Mouse (Mus musculus): ENCODE results near the gene 1700001J03Rik. TPM values are rescaled to one million over a fixed set of nuclear protein-coding genes. Genes with fewer than 3 reads are reported as not detected.
"Not testable (repeated sequence)": the region's sequence is repeated elsewhere in the genome, so short reads cannot be mapped to it uniquely, and the experiment has no call there.

The 1700001J03Rik gene
- polyA plus RNA-seq, 1 experiment from 2014 or later, result not detected

- H3K27ac ChIP-seq (ENCODE audit: low read depth, low read length), result no peak overlapping the region
- no peak overlapping the region for H3K4me3 ChIP-seq (ENCODE audit: low read depth, low read length)
- H3K9me3 ChIP-seq (ENCODE audit: control insufficient read depth, low read length), result no peaks in the 10 kb centered on the region
- WGBS, result 83% methylated on average over 8 of the region's 8 CpGs
- ATAC-seq (ENCODE audit: low FRiP score) (no peak), DNase-seq (ENCODE audit: low spot score) (no peak)
- no peaks in the 10 kb centered on the region for H3K4me1 ChIP-seq (replicated peaks; ENCODE audit: control insufficient read depth, insufficient read depth, low read length)
- H3K36me3 ChIP-seq (ENCODE audit: control insufficient read depth, insufficient read depth, low read length), result no peaks in the 10 kb centered on the region
- no peaks in the 10 kb centered on the region for H3K27me3 ChIP-seq (ENCODE audit: control insufficient read depth, insufficient read depth, low read length)
- H3K9ac ChIP-seq (ENCODE audit: low read depth, low read length), result no peak overlapping the region
- no peak overlapping the region for H3K4me2 ChIP-seq (replicated peaks; ENCODE audit: low read depth, low read length)
Measured at GRCm38 (mm10) chr5:146193360-146193759, 8.3 kb upstream of the 1700001J03Rik start.

- 61% methylated on average over 3 of the region's 3 CpGs for WGBS
- no peak for ATAC-seq (ENCODE audit: low FRiP score)
- Histone ChIP-seq H3K4me1 (replicated peaks; ENCODE audit: control insufficient read depth, insufficient read depth, low read length) (no peaks in the 10 kb centered on the region), H3K9ac (ENCODE audit: low read depth, low read length) (no peak overlapping the region), H3K4me3 (ENCODE audit: low read depth, low read length) (no peak overlapping the region), H3K36me3 (ENCODE audit: control insufficient read depth, insufficient read depth, low read length) (no peaks in the 10 kb centered on the region), H3K9me3 (ENCODE audit: control insufficient read depth, low read length) (no peaks in the 10 kb centered on the region), H3K4me2 (replicated peaks; ENCODE audit: low read depth, low read length) (no peak overlapping the region), H3K27ac (ENCODE audit: low read depth, low read length) (no peak overlapping the region), H3K27me3 (ENCODE audit: control insufficient read depth, insufficient read depth, low read length) (no peaks in the 10 kb centered on the region)
- no peak for DNase-seq (ENCODE audit: low spot score)
Measured at GRCm38 (mm10) chr5:146190501-146191269, 5.6 kb upstream of the 1700001J03Rik start.

GRCm38 (mm10) chr5:146190093-146190492, 5.0 kb upstream of the 1700001J03Rik start:
- ATAC-seq (ENCODE audit: low FRiP score), result no peak
- no peaks in the 10 kb centered on the region for H3K36me3 ChIP-seq (ENCODE audit: control insufficient read depth, insufficient read depth, low read length)
- DNase-seq (ENCODE audit: low spot score), result no peak
- no peaks in the 10 kb centered on the region for H3K27me3 ChIP-seq (ENCODE audit: control insufficient read depth, insufficient read depth, low read length)
- H3K9me3 ChIP-seq (ENCODE audit: control insufficient read depth, low read length), result no peaks in the 10 kb centered on the region
- H3K4me3 ChIP-seq (ENCODE audit: low read depth, low read length), result no peak overlapping the region
- H3K27ac ChIP-seq (ENCODE audit: low read depth, low read length), result no peak overlapping the region
- no peak overlapping the region for H3K4me2 ChIP-seq (replicated peaks; ENCODE audit: low read depth, low read length)
- no peaks in the 10 kb centered on the region for H3K4me1 ChIP-seq (replicated peaks; ENCODE audit: control insufficient read depth, insufficient read depth, low read length)
- H3K9ac ChIP-seq (ENCODE audit: low read depth, low read length), result no peak overlapping the region
- WGBS, result 72% methylated on average over 4 of the region's 4 CpGs

GRCm38 (mm10) chr5:146188712-146189111, 3.6 kb upstream of the 1700001J03Rik start:
- WGBS, result 91% methylated on average over 7 of the region's 7 CpGs
- Histone ChIP-seq H3K4me3 (ENCODE audit: low read depth, low read length) (no peak overlapping the region), H3K4me2 (replicated peaks; ENCODE audit: low read depth, low read length) (no peak overlapping the region), H3K36me3 (ENCODE audit: control insufficient read depth, insufficient read depth, low read length) (no peaks in the 10 kb centered on the region), H3K9me3 (ENCODE audit: control insufficient read depth, low read length) (0 out of 2 replicates have a peak, but pooled peaks cover 3% of the 10 kb centered on the region), H3K9ac (ENCODE audit: low read depth, low read length) (no peak overlapping the region), H3K27me3 (ENCODE audit: control insufficient read depth, insufficient read depth, low read length) (no peaks in the 10 kb centered on the region), H3K27ac (ENCODE audit: low read depth, low read length) (no peak overlapping the region), H3K4me1 (replicated peaks; ENCODE audit: control insufficient read depth, insufficient read depth, low read length) (no peaks in the 10 kb centered on the region)
- DNase-seq (ENCODE audit: low spot score), result no peak
- ATAC-seq (ENCODE audit: low FRiP score), result no peak

GRCm38 (mm10) chr5:146188144-146188543, 3.0 kb upstream of the 1700001J03Rik start:
- Histone ChIP-seq H3K4me2 (replicated peaks; ENCODE audit: low read depth, low read length) (no peak overlapping the region), H3K4me1 (replicated peaks; ENCODE audit: control insufficient read depth, insufficient read depth, low read length) (no peaks in the 10 kb centered on the region), H3K4me3 (ENCODE audit: low read depth, low read length) (no peak overlapping the region), H3K36me3 (ENCODE audit: control insufficient read depth, insufficient read depth, low read length) (no peaks in the 10 kb centered on the region), H3K27me3 (ENCODE audit: control insufficient read depth, insufficient read depth, low read length) (no peaks in the 10 kb centered on the region), H3K9me3 (ENCODE audit: control insufficient read depth, low read length) (0 out of 2 replicates have a peak, but pooled peaks cover 4% of the 10 kb centered on the region), H3K9ac (ENCODE audit: low read depth, low read length) (no peak overlapping the region), H3K27ac (ENCODE audit: low read depth, low read length) (no peak overlapping the region)
- 82% methylated on average over 1 of the region's 1 CpGs for WGBS
- ATAC-seq (ENCODE audit: low FRiP score), result no peak
- no peak for DNase-seq (ENCODE audit: low spot score)

GRCm38 (mm10) chr5:146187441-146187840, 2.3 kb upstream of the 1700001J03Rik start:
- H3K4me2 ChIP-seq (replicated peaks; ENCODE audit: low read depth, low read length); H3K27me3 ChIP-seq (ENCODE audit: control insufficient read depth, insufficient read depth, low read length); ATAC-seq (ENCODE audit: low FRiP score); H3K4me1 ChIP-seq (replicated peaks; ENCODE audit: control insufficient read depth, insufficient read depth, low read length); H3K27ac ChIP-seq (ENCODE audit: low read depth, low read length); H3K9me3 ChIP-seq (ENCODE audit: control insufficient read depth, low read length); H3K36me3 ChIP-seq (ENCODE audit: control insufficient read depth, insufficient read depth, low read length); H3K4me3 ChIP-seq (ENCODE audit: low read depth, low read length); H3K9ac ChIP-seq (ENCODE audit: low read depth, low read length): not testable (repeated sequence)
- DNase-seq (ENCODE audit: low spot score), result peak; percentile 47
- 40% methylated on average over 5 of the region's 5 CpGs for WGBS

- DNase-seq (ENCODE audit: low spot score), result not testable (repeated sequence)
Measured at GRCm38 (mm10) chr5:146172744-146173143, 12.4 kb downstream of the 1700001J03Rik start.

GRCm38 (mm10) chr5:146170621-146171020, 14.5 kb downstream of the 1700001J03Rik start, which contains the start of gene Gm6309:
Gene Gm6309, minus strand, starts transcription at chr5:146170721.
- DNase-seq (ENCODE audit: low spot score); H3K9me3 ChIP-seq (ENCODE audit: control insufficient read depth, low read length); H3K4me2 ChIP-seq (replicated peaks; ENCODE audit: low read depth, low read length); H3K4me3 ChIP-seq (ENCODE audit: low read depth, low read length); H3K4me1 ChIP-seq (replicated peaks; ENCODE audit: control insufficient read depth, insufficient read depth, low read length); H3K27ac ChIP-seq (ENCODE audit: low read depth, low read length); ATAC-seq (ENCODE audit: low FRiP score); H3K36me3 ChIP-seq (ENCODE audit: control insufficient read depth, insufficient read depth, low read length); H3K9ac ChIP-seq (ENCODE audit: low read depth, low read length); H3K27me3 ChIP-seq (ENCODE audit: control insufficient read depth, insufficient read depth, low read length): not testable (repeated sequence)
- WGBS, result 77% methylated on average over 2 of the region's 2 CpGs

More at GRCm38 (mm10) chr5:146172744-146173143, 12.4 kb downstream of the 1700001J03Rik start:
- not testable (repeated sequence) for H3K4me2 ChIP-seq (replicated peaks; ENCODE audit: low read depth, low read length); H3K9ac ChIP-seq (ENCODE audit: low read depth, low read length); H3K9me3 ChIP-seq (ENCODE audit: control insufficient read depth, low read length); H3K27ac ChIP-seq (ENCODE audit: low read depth, low read length); H3K4me1 ChIP-seq (replicated peaks; ENCODE audit: control insufficient read depth, insufficient read depth, low read length); ATAC-seq (ENCODE audit: low FRiP score); H3K36me3 ChIP-seq (ENCODE audit: control insufficient read depth, insufficient read depth, low read length); H3K27me3 ChIP-seq (ENCODE audit: control insufficient read depth, insufficient read depth, low read length); H3K4me3 ChIP-seq (ENCODE audit: low read depth, low read length)
- 64% methylated on average over 4 of the region's 4 CpGs for WGBS

GRCm38 (mm10) chr5:146160439-146160838, 24.7 kb downstream of the 1700001J03Rik start, which contains the start of gene Gm5565:
Gene Gm5565, minus strand, starts transcription at chr5:146160539.
- ATAC-seq (ENCODE audit: low FRiP score); H3K9me3 ChIP-seq (ENCODE audit: control insufficient read depth, low read length); H3K27me3 ChIP-seq (ENCODE audit: control insufficient read depth, insufficient read depth, low read length); H3K9ac ChIP-seq (ENCODE audit: low read depth, low read length); H3K27ac ChIP-seq (ENCODE audit: low read depth, low read length); DNase-seq (ENCODE audit: low spot score); H3K36me3 ChIP-seq (ENCODE audit: control insufficient read depth, insufficient read depth, low read length); H3K4me1 ChIP-seq (replicated peaks; ENCODE audit: control insufficient read depth, insufficient read depth, low read length); H3K4me3 ChIP-seq (ENCODE audit: low read depth, low read length); H3K4me2 ChIP-seq (replicated peaks; ENCODE audit: low read depth, low read length): not testable (repeated sequence)
- WGBS, result 97% methylated on average over 3 of the region's 3 CpGs
